Mouse (Mus musculus): Measurements from ENCODE around the gene Usp8. TPM values are rescaled to one million over a fixed set of nuclear protein-coding genes. Genes with fewer than 3 reads are reported as not detected.

Gene Usp8
- total RNA-seq, 1 experiment from 2014 or later = 79.6 TPM

DNA sequence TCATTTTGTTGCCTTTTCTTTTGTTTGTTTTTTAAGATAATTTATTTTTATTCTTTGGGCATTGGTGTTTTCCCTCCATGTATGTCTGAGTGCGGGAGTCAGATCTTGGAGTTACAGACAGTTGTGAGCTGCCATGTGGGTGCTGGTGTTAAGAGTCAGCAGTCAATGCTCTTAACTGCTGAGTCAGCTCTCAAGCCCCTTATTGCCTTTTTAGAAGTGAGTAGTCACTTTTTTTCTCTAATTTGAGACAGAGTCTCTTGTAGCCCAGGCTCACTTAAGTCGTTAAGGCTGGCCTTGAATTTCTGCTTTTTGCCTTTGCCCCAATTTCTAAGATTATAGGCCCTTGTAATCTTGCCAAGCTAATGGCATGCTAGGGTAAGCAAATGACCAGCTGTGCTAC lies 23.4 kb downstream of the Usp8 start:
- no peak for ATAC-seq (ENCODE audit: extremely low read depth, insufficient number of reproducible peaks, low FRiP score, poor library complexity, severe bottlenecking)

DNA sequence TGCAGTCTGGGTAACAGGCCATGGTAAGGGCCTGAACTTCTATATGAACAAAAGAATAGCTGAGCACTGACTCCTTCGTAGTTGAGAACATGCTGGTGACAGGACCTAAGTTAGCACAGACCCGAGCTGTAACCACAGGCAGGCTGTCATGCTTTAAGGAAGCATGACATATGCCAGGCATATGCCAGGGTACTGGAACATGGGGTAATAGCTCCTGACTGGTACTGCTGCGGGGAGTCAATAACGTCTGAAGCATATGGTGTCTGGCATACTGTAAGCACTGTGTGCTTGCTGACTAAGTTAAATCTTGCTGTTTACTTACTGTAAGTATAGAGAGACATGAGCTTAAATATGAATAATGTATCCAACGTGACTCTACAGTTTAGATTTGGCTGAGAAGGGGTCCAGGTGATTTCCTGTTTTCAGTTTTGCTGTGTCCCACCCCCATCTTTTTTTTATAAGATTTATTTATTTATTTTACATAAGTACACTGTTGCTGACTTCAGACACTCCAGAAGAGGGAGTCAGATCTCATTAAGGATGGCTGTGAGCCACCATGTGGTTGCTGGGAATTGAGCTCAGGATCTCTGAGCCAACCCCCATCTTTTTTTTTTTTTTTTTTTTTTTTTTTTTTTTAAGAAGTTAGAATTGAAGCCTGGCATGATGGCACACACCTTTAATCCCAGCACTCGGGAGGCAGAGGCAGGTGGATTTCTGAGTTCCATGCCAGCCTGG lies 28.4 kb downstream of the Usp8 start:
- ATAC-seq (ENCODE audit: extremely low read depth, insufficient number of reproducible peaks, low FRiP score, poor library complexity, severe bottlenecking) = no peak

DNA sequence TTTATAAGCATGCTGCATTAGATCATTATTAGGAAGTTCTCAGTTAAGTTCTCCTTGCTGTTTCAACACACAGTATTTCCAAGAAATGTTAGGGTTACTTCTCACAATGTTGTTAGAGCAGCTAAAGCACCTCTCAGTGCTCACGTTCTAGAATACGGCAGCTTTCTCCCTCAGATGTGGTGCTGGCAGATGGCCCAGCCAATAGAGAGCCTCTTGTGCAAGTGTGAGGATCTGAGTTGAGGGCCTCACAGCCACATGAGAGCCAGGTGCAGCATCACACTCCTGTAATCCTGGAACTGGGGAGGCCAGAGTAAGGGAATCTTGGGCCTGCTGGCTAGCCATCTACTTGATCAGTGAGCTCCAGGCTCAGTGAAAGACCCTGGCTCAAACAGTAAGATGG lies 33.2 kb downstream of the Usp8 start:
- ATAC-seq (ENCODE audit: extremely low read depth, insufficient number of reproducible peaks, low FRiP score, poor library complexity, severe bottlenecking) = no peak

DNA sequence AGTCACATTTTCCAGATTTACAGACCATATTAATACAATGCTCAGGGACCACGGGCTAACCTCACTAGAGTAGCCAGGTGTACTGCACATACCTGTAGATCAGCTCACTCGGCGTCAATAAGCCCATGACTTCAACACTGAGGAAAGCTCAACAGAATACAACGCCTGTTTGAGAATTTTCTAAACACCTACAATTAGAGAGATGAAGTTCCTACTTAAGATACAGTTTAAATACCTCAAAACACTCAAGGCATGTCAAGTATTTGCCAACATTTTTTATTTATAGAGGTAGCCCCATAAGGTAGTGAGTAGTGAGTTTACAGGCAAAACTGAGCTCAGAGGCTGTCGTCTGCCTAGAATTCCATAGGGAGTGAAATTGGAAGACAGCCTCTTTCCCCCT lies 36.3 kb downstream of the Usp8 start:
- ATAC-seq (ENCODE audit: extremely low read depth, insufficient number of reproducible peaks, low FRiP score, poor library complexity, severe bottlenecking) = no peak

DNA sequence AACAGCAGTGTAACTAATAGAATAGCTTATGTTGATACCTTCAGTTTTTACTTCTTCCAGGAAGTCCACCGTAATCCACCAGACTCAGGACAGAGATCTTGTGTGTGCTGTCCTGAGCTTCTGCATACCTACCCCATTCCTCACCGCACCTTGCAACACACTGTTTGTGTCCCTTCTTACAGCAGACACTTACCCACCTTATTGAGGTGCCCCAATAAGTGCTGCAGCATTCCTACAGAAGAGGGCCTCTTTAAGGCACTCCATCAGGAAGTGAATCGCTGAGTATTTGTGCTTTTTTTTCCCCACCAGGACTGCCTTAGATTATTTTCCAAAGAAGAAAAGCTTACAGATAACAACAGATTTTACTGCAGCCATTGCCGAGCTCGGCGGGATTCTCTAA lies 48.5 kb downstream of the Usp8 start:
- no peak for ATAC-seq (ENCODE audit: extremely low read depth, insufficient number of reproducible peaks, low FRiP score, poor library complexity, severe bottlenecking)

DNA sequence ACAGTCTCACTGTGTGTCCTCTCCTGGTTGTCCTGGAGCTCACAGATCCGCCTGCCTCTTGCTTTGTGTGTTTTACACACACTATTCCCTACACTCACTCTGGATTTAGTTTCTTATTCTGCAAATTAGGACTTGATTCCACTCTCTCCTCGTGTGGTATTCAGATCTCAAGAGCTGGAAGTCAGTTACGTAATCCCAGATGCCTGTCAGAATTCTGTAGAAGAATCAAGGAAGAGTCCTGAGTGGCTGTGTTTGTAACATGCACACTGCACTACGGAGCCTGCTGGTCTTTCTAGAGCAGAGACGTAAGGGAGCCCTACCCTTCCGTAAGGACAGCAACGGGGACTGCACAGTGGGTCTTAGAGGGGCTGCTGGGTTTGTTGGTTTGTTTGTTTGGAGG lies 52.2 kb downstream of the Usp8 start:
- no peak for ATAC-seq (ENCODE audit: extremely low read depth, insufficient number of reproducible peaks, low FRiP score, poor library complexity, severe bottlenecking)

DNA sequence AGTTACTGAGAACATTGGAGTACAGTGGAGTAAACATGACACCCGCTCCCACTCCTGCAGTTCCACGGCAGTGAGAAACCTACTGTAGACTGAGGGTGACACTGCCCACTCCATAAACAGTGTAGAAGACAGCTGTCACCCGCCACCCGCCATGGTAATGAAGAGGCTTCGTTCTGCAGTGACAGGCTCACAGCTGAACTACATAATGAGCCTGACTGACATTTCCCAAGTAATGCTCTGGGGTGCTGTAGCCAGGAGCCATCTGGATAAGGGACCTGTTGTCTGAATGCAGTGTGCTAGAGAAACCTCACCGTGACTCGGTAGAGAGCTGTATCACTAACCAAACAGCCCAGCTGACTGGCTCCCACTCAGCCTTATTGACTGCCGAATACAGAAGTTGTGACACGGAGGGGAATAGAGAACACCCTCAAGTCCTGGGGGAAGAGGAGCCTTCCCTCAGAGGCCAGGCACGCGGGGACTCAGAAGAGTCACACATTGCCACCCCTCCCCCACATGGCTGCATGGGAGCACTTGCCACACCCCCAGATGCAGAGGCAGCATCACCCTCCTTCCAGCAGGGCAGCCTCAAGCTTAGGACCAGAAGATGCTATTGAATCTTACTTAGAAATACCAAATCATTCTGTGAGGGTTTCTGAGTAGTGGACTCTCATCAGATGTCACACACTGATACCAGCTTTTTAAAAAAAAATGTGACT lies 58.9 kb downstream of the Usp8 start:
- ATAC-seq (ENCODE audit: extremely low read depth, insufficient number of reproducible peaks, low FRiP score, poor library complexity, severe bottlenecking) = no peak

DNA sequence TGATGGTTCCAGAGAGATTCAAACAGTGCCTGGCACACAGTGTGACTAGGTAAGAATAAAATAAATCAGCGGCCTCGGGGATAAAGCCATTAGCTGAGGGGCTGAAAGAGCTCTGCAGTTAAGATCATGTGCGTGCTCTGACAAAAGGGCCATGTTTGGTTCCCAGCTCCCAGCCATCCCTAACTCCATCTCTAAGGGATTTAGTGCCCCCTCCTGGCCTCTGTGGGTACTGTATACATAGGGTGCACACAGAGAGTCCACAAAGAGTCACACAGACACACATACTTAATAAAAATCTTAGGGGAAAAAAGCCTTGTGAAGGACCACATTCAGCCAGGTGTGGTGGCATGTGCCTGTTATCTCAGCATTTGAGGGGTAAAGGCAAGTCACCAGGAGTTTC lies 60.5 kb downstream of the Usp8 start:
- no peak for ATAC-seq (ENCODE audit: extremely low read depth, insufficient number of reproducible peaks, low FRiP score, poor library complexity, severe bottlenecking)

DNA sequence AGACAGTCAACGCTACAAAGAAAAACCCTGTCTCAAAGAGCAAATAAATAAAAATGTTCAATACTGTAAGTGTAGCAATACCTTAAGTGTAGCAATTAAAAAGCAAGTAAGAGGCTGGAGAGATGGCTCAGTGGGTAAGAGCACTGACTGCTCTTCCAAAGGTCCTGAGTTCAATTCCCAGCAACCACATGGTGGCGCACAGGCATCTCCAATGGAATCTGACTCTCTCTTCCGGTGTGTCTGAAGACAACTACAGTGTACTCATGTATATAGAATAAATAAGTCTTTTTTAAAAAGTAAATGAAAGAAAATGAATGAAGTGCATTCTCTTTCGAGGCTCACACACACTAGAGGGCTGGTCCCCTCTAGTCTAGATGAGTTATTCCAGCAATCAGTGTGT lies 61.1 kb downstream of the Usp8 start:
- ATAC-seq (ENCODE audit: extremely low read depth, insufficient number of reproducible peaks, low FRiP score, poor library complexity, severe bottlenecking) = no peak

DNA sequence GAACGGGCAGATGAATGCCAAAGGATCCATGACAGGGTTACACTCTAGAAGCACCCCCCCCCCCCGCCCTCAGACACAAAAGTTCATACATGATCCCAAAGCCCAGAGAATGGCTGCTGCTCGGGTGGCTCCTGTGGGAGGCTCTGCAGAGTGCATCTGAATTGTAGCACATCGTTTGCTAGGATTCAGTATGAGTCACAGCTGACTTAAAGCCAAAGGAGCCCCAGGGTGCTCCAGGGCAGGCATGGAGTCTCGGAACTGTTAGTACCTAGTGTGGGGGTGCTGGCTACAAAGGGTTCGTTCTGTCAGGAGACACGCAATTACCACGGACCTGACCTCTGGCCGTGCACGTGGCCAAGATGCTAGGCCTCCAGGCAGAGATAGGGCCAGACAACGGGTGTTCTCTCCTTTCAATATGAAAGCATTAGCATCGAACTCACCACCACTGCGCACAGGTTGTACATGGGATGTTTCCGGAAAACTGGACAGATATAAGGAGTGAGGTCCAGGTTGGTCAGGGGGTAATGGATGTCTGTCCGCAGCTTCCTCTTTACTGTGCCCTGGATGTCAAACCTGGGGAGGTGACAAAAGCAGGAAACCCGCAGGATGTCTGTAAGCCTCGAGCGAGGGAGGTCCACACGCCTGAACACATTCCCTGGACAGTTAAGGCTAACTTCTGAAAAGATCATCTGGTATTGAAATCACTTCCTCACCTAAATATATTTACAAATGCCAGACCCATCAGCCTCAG lies 62.5 kb downstream of the Usp8 start:
- ATAC-seq (ENCODE audit: extremely low read depth, insufficient number of reproducible peaks, low FRiP score, poor library complexity, severe bottlenecking) = no peak

DNA sequence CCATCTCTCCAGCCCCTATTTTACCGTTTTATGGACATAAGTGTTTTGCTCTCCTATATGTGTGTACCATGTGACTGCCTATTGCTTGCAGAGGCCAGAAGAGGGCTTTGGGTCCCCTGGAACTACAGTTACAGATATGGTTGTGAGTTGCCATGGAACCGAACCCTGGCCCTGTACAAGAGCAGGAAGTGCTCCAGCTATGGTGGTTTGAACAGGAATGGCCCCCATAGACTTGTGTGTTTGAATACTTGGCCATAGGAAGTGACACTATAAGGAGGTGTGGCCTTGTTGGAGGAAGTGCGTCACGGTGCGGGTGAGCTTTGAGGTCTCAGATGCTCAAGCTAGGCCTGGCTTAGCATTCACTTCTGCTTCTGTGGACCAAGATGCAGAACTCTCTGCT lies 65.1 kb downstream of the Usp8 start:
- no peak for ATAC-seq (ENCODE audit: extremely low read depth, insufficient number of reproducible peaks, low FRiP score, poor library complexity, severe bottlenecking)

DNA sequence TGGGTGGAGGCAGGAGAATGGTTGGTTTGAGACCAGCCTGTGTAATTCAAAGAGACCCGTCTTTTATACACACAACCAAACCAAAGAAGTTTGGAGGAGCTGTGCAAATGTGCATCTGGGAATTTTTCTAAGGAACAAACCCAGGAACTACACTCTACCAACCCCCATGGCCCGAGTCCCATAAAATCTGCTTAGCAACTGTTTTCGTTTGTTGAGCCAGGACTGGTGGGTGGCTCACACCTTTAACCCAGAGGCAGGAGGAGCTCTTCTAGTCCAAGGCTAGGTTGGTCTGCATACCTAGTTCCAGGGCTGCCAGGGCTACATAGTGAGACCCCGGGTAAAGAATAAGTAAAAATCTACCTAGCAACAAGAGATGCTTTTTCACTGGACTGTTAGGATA lies 68.8 kb downstream of the Usp8 start:
- ATAC-seq (ENCODE audit: extremely low read depth, insufficient number of reproducible peaks, low FRiP score, poor library complexity, severe bottlenecking) = no peak

DNA sequence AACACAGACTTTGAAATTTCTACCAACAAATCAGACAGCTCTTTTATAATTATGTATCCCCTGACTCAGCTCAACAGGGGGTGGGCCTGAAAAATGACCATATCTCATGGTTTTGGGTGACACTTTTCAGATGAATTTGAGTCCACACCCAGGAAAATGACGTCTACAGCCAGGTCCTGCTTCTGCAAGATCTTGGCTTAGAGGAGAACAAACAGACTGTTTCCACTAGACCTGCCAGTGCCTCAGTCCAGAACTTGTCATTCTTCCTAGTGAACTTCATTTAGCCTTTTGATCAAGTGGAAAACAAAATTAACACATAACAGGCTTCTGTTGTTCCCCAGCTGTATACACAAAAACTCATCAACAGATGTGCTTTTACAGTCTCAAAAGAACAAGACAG lies 69.3 kb downstream of the Usp8 start:
- ATAC-seq (ENCODE audit: extremely low read depth, insufficient number of reproducible peaks, low FRiP score, poor library complexity, severe bottlenecking) = no peak

DNA sequence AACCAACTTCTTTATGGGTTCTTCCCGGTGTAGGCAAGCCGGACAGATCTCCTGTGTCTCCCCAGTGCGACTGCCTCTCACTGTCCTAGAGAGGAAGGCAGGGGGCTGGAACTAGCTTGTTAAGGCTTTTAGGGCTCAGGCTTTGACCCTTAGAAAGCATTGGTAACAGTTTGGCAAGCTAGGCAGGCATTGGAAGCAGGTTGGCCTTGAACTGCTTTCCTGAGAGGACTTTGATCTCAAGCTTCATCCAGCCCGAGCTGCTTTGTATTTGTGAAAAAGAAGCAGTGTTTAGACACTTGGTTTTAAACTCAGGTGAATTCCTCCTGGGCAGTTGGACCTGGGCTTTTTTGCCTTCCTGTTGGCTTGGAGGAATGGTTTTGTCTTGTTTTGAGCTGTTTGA lies 71.7 kb downstream of the Usp8 start:
- no peak for ATAC-seq (ENCODE audit: extremely low read depth, insufficient number of reproducible peaks, low FRiP score, poor library complexity, severe bottlenecking)

DNA sequence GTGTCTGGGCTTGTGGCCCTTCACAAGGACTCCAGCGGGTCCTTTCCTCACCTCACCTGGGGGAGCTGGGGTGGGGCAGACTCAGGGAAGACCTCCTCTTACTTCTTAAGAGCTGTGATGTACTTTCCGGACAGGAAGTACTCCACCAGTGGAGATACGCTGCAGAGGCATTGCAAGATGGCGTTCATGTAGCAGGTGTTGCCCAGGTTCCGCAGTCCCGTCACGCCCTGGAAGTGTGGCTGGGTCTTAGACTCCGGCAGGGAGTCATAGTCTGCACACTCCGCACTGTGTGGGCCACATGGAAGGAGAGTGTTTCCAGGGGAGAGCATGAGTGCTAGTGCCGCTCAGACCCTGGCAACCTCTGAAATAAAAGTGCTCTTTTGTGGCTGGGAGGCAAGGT lies 73.2 kb downstream of the Usp8 start:
- no peak for ATAC-seq (ENCODE audit: extremely low read depth, insufficient number of reproducible peaks, low FRiP score, poor library complexity, severe bottlenecking)

DNA sequence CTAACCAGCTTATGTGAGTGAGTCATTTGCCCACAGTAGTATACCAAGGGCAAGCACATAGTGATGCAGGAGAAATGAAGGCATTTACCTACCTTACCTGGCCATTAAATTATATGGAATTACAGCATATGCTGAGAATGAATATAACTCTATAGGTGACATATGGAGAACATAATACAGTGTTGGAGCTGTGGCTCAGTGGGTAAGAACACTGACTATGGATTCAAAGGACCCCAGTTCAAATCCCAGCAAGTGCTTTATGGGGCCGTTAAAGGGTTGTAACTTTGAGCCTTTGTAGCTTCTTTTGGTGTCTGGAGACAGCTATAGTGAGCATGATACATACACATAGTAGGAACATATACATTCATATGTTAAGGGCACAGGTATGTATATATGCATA lies 74.3 kb downstream of the Usp8 start:
- ATAC-seq (ENCODE audit: extremely low read depth, insufficient number of reproducible peaks, low FRiP score, poor library complexity, severe bottlenecking) = no peak

DNA sequence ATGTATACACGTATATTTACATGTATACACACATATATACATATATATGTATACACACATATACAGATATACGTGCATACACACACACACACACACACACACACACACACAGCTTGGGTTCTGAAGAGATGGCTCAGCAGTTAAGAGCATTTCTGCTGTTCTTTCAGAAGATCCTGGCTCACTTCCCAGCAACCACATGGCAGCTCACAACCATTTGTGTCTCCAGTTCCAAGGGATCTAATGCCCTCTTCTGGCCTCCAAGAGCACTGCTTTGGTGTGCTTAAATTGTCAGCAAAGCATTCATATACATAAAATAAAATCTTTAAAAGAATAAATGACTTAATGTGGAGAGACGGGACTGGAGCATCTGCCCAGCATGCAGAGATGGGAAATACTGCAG lies 75.3 kb downstream of the Usp8 start:
- no peak for ATAC-seq (ENCODE audit: extremely low read depth, insufficient number of reproducible peaks, low FRiP score, poor library complexity, severe bottlenecking)

DNA sequence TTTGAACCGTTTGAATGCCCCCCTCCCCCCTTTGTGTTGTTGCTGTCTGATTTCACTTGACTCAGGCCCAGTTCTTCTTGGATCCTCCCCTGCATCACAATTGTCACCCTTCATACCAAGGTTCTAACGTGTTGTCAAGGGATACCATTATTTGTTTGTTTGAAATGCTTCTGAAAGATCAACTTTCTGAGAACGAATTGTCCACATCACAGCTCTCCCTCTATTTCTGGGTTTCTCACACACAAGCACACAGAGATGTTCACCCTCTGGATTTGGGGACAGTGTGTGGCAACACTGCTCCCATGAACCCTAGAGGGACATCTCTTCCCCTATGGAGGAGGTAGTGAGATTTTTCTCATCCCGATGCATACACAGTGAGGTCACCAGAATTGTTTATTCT lies 76.2 kb downstream of the Usp8 start, which contains the start of gene Usp50:
Gene Usp50, minus strand, starts transcription at position 101 of the 400 bp plus-strand sequence.
- no peak for ATAC-seq (ENCODE audit: extremely low read depth, insufficient number of reproducible peaks, low FRiP score, poor library complexity, severe bottlenecking)

DNA sequence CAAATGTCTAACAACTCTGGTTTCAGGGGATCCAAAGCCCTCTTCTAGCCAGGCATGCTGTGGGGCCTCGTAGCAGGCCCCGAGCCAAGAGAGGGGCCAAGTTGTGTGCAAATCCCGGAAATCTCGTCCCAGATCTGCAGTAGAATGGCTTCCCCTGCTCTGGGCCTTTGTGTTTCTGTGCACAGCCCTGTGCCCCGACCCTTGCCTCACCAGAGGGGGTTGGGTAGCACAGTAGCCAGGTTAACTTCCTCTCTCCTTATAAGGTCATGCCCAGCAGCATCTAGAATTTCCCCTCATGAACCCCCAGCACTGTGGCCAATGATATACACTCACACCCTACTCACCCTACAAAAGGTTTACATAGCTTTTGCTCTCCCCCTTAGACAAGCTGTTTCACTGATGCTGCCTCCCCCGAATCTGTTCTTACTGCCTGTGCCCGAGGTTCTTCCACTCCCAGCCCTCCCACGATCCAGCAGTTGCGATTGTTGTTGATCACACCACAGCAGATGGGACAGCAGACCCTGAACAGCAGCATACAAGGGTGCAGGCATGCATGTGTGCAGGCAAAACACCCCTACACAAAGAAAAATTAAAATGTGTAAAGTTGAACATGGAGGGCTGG lies 80.7 kb downstream of the Usp8 start:
- ATAC-seq (ENCODE audit: extremely low read depth, insufficient number of reproducible peaks, low FRiP score, poor library complexity, severe bottlenecking) = no peak

DNA sequence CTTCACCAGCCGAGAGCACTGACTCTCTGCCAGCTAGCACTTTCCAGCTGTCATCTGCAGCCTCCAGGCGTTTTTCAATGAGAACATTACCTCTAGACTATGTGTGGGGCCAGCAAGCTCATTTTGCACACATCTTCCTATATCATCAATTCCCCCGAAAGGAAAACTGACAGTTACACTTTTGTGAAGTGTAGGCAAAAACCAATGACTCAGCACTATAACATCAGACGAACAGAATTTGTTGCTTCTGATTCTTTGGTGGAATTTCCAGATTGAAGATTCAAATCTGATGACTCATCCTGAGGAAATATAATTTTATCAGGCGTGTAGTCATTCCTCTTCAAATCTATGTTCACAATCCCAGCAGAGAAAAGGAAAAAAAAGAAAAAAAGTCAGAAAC lies 85.5 kb downstream of the Usp8 start:
- ATAC-seq (ENCODE audit: extremely low read depth, insufficient number of reproducible peaks, low FRiP score, poor library complexity, severe bottlenecking) = no peak
